Mouse (Mus musculus): ENCODE measurements around the gene Cd7.

DNA sequence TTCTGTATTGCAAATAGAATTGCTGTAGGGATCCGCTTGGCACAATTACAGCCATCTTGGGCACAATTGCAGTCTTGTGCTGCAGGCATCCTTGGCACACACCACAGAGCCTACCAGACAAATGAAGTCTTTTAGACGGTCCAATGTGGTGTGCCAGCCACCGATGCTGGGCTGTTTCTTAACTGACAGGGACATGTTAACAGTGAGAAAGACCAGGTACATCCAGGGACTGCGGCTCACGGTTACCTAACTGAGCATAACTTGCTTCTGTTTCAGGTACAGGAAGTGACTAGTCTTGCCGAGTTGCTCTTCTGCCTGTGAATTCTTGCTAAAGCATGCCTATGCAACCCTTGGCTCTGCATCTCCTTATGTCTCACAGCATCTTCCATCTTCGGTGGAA, 25.6 kb downstream of the Cd7 start:
- TF ChIP-seq POLR2A (IDR thresholded peaks at IDR 0.05; ENCODE audit: extremely low read depth, insufficient read depth, low read length) (no peak), CTCF (IDR thresholded peaks at IDR 0.05; ENCODE audit: low read depth, low read length) (no peak)
